Mouse (Mus musculus): ENCODE measurements around the gene Smox. TPM values are rescaled to one million over a fixed set of nuclear protein-coding genes. Genes with fewer than 3 reads are reported as not detected.
"Not testable (repeated sequence)": the region's sequence is repeated elsewhere in the genome, so short reads cannot be mapped to it uniquely, and the experiment has no call there.

The Smox gene
- polyA plus RNA-seq, 1 experiment = 86.4 TPM

DNA sequence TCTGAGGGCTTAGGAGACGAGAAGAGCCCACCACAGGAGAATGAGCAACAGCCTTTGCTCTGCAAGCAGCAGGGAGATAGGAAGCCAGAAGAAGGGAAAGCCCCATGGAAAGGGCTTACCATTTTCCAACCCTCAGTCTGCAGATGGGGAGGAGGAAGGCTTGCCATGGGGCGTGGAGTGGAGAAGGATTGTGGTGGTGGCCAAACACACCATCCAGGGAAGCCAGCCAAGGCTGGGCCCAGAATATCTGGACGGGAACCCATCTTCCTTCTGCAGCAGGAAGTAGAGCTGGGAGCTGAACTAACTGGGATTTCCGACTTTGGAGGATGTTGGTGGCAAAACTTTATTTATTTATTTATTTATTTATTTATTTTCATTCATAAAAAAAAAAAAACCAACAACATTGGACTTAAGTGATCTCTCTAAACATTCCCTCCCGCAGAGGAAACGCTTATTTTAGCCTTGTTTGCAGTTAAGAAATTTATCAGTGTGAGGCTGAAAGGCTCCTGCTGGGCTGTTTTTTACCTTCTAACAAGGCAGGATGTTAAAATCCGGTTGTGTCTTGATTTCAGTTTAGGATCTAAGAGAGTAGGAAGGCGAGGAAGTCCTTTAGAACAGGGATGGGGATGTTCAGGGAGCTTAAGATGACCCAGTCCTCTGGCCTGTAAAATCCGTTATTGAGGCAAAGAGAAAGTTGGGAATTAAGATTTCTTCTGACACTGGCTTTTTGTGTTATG is 30.2 kb upstream of the Smox start:
- Histone ChIP-seq H3K27ac (ENCODE audit: insufficient read depth, low read depth, low read length) (no peak overlapping the region), H3K4me1 (ENCODE audit: control insufficient read depth, insufficient read depth, low read length) (peaks cover 5% of the 10 kb centered on the region; the same call in 1 of the 2 replicates), H3K4me3 (ENCODE audit: insufficient read depth, low read length) (no peak overlapping the region)
- TF ChIP-seq POLR2A (IDR thresholded peaks at IDR 0.05; ENCODE audit: borderline replicate concordance, low read depth, low read length) (no peak), CTCF (IDR thresholded peaks at IDR 0.05; ENCODE audit: low read depth, low read length) (no peak)

DNA sequence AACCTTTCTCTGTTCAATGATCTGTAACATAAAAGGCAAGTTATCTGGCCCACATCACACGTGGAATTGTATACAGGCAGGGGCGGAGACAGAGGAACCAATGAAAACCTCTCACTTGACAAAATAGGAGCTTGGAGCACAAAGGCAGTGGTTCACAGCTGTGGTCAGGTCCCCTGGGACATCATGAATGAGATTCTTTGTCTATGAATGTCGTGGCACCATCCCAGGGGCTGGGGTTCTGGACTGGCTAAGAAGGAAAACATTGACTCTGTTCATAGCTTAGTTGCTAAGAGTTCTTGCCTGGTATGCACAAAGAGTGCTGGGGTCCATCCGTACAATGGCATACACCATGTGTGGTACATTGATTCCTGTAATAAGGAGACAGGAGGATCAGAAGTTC is 28.3 kb upstream of the Smox start:
- Histone ChIP-seq H3K27ac (ENCODE audit: insufficient read depth, low read depth, low read length) (no peak overlapping the region), H3K4me1 (ENCODE audit: control insufficient read depth, insufficient read depth, low read length) (peaks cover 4% of the 10 kb centered on the region; the same call in 1 of the 2 replicates), H3K4me3 (ENCODE audit: insufficient read depth, low read length) (no peak overlapping the region)
- TF ChIP-seq POLR2A (IDR thresholded peaks at IDR 0.05; ENCODE audit: borderline replicate concordance, low read depth, low read length) = no peak

DNA sequence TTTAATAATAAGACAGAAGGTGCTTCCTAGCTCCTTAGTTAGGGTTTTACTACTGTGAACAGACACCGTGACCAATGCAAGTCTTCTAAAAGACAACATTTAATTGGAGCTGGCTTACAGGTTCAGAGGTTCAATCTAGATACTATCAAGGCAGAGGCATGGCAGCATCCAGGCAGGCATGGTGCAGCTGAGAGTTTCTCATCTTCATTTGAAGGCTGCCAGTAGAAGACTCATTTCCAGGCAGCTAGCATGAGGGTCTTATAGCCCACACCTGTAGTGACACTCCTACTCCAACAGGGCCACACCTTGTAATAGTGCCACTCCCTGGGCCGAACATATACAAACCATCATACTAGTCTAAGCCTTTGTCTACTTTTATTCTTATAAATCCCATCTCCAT is 27.1 kb upstream of the Smox start:
- Histone ChIP-seq H3K4me1 (ENCODE audit: control insufficient read depth, insufficient read depth, low read length) (peaks cover 4% of the 10 kb centered on the region; the same call in 1 of the 2 replicates), H3K4me3 (ENCODE audit: insufficient read depth, low read length) (no peak overlapping the region), H3K27ac (ENCODE audit: insufficient read depth, low read depth, low read length) (no peak overlapping the region)
- TF ChIP-seq POLR2A (IDR thresholded peaks at IDR 0.05; ENCODE audit: borderline replicate concordance, low read depth, low read length) = no peak
- TF ChIP-seq CTCF (IDR thresholded peaks at IDR 0.05; ENCODE audit: low read depth, low read length) = no peak

DNA sequence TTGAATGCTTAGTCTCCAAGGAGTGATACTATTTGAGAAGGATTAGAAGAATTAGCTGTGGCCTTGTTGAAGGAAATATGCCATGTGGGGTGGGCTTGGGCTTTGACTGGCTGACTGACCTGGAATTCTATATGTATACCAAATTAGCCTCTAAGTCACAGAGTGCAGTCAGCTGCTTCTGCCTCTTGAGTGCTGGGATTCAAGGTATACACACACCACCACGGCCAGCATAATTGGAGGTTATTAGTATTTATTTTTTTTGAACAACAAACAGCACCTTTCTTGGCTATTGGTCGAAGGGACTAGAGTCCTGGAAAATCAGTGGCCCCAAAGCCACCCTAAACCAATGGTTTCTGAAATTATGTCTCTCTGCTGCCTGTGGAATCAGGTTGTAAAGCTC is 24.6 kb upstream of the Smox start:
- no peak overlapping the region for H3K4me3 ChIP-seq (ENCODE audit: insufficient read depth, low read length)
- H3K4me1 ChIP-seq (ENCODE audit: control insufficient read depth, insufficient read depth, low read length) = peaks cover 5% of the 10 kb centered on the region

DNA sequence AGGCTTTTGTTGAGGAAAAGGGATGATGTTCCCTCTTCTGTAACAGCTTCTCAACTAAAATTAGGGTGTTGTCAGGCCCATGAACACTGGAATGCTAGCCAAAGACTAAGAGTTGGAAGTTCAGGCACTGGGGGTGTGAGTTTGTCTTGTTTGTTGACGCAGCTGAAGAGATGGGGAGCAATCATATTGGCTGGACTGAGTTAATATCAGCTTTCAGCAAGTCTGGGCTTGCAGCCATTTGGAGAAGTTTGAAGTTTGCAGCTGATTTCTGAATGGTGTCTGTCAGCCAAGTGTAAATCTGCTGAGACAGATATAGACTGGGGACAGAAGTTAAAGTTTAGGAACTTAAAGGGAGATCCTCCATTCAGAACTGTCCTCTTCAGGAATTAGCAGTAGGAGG is 21.4 kb upstream of the Smox start:
- Histone ChIP-seq H3K27ac (ENCODE audit: insufficient read depth, low read depth, low read length) (no peak overlapping the region), H3K4me3 (ENCODE audit: insufficient read depth, low read length) (no peak overlapping the region), H3K4me1 (ENCODE audit: control insufficient read depth, insufficient read depth, low read length) (peaks cover 5% of the 10 kb centered on the region)
- TF ChIP-seq POLR2A (IDR thresholded peaks at IDR 0.05; ENCODE audit: borderline replicate concordance, low read depth, low read length) (no peak), CTCF (IDR thresholded peaks at IDR 0.05; ENCODE audit: low read depth, low read length) (no peak)

More for the DNA sequence above, 24.6 kb upstream of the Smox start:
- no peak overlapping the region for H3K27ac ChIP-seq (ENCODE audit: insufficient read depth, low read depth, low read length)
- no peak for TF ChIP-seq POLR2A (IDR thresholded peaks at IDR 0.05; ENCODE audit: borderline replicate concordance, low read depth, low read length)
- no peak for TF ChIP-seq CTCF (IDR thresholded peaks at IDR 0.05; ENCODE audit: low read depth, low read length)

DNA sequence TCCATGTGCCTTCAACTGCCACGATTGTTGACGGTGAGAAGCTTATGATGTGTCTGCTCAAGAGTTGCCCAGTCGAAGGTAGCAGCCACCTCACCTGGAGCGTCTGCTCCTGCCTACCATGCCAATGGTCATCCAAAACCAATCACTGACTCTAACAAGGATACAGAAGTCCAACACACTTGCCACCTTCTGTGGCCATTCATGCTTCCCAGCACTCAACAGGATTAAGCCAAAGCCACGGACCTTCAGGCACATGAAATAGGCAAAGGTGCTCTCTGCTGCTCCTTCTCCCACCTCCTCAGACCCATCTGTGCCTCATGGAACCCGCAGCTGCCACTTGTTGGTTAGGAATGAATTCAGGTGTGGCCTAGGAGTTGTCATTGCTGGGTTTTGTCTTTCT is 17.5 kb upstream of the Smox start:
- no peak overlapping the region for H3K27ac ChIP-seq (ENCODE audit: insufficient read depth, low read depth, low read length)
- TF ChIP-seq CTCF (IDR thresholded peaks at IDR 0.05; ENCODE audit: low read depth, low read length) (no peak), POLR2A (IDR thresholded peaks at IDR 0.05; ENCODE audit: borderline replicate concordance, low read depth, low read length) (no peak)
- H3K4me1 ChIP-seq (ENCODE audit: control insufficient read depth, insufficient read depth, low read length) = peaks cover 14% of the 10 kb centered on the region
- no peak overlapping the region for H3K4me3 ChIP-seq (ENCODE audit: insufficient read depth, low read length)

DNA sequence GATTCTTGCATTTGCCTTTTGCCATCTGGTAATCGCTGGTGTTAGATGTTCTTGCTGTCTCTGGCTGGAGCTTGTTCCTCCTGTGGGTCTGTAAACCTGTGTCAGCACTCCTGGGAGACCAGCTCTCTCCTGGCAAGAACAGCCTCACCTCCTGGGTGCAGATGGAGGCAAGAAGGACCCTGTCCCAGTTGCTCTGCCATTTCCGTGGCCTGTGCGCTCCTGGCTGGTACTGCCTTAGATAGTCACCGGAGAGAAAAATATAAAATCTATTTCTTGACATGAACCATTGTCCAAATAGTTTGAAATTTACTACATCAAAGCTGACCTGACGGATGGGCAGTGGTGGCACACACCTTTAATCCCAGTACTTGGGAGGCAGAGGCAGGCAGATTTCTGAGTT is 14.2 kb upstream of the Smox start:
- not testable (repeated sequence) for H3K27ac ChIP-seq (ENCODE audit: insufficient read depth, low read depth, low read length); H3K4me1 ChIP-seq (ENCODE audit: control insufficient read depth, insufficient read depth, low read length); H3K4me3 ChIP-seq (ENCODE audit: insufficient read depth, low read length)

DNA sequence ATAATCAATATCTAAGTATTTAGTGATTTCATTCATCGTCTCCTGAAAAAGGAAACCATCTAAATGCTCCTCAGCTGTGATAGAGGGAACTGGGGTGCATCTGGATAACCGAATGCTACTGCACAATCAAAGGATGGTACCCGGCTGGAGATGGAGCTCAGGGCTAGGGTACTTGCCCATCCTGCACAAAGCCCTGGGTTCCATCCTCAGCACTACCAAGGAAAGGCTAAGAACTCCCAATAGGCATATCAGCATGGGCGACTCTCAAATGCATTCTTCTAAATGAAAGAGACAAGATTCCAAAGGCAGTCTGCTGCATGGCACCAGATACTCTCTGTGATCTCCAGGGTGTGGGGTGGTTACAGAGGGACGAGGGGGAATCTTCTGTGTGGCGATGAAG is 13.4 kb upstream of the Smox start:
- TF ChIP-seq POLR2A (IDR thresholded peaks at IDR 0.05; ENCODE audit: borderline replicate concordance, low read depth, low read length) = no peak
- 0 out of 2 replicates have a peak, but pooled peaks have one; percentile 15 for TF ChIP-seq CTCF (IDR thresholded peaks at IDR 0.05; ENCODE audit: low read depth, low read length)
- peak overlapping the region; percentile 59; the same call in 1 of the 2 replicates for H3K27ac ChIP-seq (ENCODE audit: insufficient read depth, low read depth, low read length)
- peaks cover 10% of the 10 kb centered on the region for H3K4me1 ChIP-seq (ENCODE audit: control insufficient read depth, insufficient read depth, low read length)
- H3K4me3 ChIP-seq (ENCODE audit: insufficient read depth, low read length) = no peak overlapping the region

DNA sequence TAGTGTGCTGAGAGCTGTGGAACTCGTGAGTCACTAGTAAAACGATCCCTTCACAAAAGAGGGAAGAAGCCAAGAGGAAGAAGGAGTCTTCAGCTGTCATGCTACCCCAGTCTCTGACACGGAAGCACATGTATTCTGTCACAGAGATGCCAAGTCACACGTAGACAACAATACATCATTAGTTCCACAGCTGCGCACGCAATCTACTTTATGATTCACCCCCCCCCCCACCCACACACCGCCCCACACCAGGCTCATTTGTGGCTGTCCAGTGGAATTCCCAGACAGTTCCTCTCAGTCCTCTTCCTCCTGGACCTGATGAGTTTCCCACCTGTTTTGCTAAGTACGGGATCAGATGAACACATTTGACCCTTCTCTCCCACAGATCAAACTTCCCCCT is 12.9 kb upstream of the Smox start:
- Histone ChIP-seq H3K4me1 (ENCODE audit: control insufficient read depth, insufficient read depth, low read length) (peaks cover 10% of the 10 kb centered on the region), H3K27ac (ENCODE audit: insufficient read depth, low read depth, low read length) (peak overlapping the region; percentile 7; the same call in 1 of the 2 replicates), H3K4me3 (ENCODE audit: insufficient read depth, low read length) (no peak overlapping the region)
- TF ChIP-seq POLR2A (IDR thresholded peaks at IDR 0.05; ENCODE audit: borderline replicate concordance, low read depth, low read length) (no peak), CTCF (IDR thresholded peaks at IDR 0.05; ENCODE audit: low read depth, low read length) (no peak)

DNA sequence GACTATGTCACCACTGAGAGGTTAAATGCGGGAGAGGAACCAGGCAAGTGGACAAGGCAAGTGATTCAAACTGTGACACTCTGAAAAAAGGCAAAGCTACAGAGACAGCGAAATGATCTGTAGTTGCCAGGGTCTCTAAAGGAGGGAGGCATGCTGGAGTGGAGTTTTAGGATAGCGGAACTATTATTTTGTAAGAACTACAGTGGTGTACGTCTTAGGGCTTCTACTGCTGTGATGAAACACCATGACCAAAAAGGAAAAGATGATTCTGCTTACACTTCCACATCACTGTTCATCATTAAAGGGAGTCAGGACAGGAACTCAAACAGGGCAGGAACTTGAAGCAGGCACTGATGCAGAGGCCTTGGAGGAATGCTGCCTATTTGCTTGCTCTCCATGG is 12.4 kb upstream of the Smox start:
- 0 out of 2 replicates have a peak overlapping the region, but pooled peaks have one; percentile 7 for H3K27ac ChIP-seq (ENCODE audit: insufficient read depth, low read depth, low read length)
- TF ChIP-seq CTCF (IDR thresholded peaks at IDR 0.05; ENCODE audit: low read depth, low read length) = no peak
- TF ChIP-seq POLR2A (IDR thresholded peaks at IDR 0.05; ENCODE audit: borderline replicate concordance, low read depth, low read length) = no peak

More for the DNA sequence above, 12.4 kb upstream of the Smox start:
- H3K4me1 ChIP-seq (ENCODE audit: control insufficient read depth, insufficient read depth, low read length) = peaks cover 10% of the 10 kb centered on the region
- no peak overlapping the region for H3K4me3 ChIP-seq (ENCODE audit: insufficient read depth, low read length)
